Mouse (Mus musculus) gonadal fat pad, adult 2 months (tissue): ENCODE measurements around the gene Actr3b. TPM values are rescaled to one million over a fixed set of nuclear protein-coding genes. Genes with fewer than 3 reads are reported as not detected.

ENCODE experiments used
- DNase-seq: peaks from one replicate; pipeline ENCODE4 v3.0.0-alpha.2; 2012; ENCODE audit warnings: low read depth
- polyA plus RNA-seq: library from polyadenylated mRNA; depleted of rRNA; stranded (reverse); fragments of >200 nt; gene quantifications from 2 replicates; pipeline ENCODE4 v1.2.3, GENCODE M21; 2012; rRNA removed

Actr3b gene
- polyA plus RNA-seq, 1 experiment: 4.3 TPM

- no peak for DNase-seq
These were observed 126.9 kb downstream of the Actr3b start for GRCm38 (mm10) chr5:25886708-25887107.

DNA sequence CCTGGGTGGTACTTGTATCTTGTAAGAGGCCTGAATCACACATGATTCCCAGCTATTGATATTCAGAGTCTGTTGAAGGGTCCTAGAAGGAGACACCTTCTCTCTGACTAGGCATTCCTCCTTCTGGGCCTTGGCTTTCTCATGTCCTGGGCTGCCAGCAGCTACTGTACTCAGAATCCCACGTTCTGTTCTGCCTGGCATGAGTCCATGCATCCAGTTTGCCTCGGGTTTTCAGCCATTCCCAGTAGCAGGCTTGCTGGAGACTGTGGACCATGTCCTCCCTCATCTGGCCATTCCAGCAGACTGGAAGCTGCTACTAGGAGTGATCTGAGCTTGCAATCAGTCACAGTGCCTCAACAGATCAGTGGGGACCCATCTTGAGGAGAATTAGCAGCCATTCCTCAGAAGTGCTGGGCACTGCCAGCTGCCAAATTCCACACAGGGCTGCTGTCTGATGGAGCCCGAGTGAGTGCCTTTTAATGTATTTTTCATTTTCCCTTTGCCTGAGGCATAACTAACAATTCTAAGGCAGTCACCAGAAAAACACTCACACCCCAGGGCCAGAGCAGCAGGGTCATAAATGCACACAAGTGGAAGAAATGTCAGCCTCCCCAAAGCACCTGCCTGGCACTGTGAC is 130.1 kb downstream of the Actr3b start:
- no peak for DNase-seq

DNA sequence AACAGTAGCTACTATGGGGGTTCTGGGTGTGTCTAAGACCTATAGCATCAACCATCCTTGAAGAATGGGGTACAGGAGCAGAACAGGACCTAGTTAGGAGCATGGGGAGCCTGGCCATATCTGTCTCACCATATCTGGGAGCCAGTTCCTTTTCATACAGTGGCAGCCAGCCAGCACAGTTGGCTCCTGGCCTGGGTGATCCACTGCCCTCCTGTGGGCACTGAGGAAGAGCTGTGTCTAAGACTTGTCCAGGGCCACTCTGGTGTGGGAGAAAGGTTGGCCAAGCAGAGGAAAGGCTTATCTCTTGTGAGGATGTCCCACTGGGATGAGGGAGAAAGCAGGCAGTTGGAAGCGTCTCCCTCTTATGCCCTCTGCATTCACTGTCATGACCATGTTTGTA is 131.5 kb downstream of the Actr3b start:
- DNase-seq: no peak

Other genes with a start within 250 kb of the Actr3b start
- 0.09 and 0.23 TPM in 2 replicates for gene Cct8l1, start 243.9 kb upstream of the Actr3b start, polyA plus RNA-seq
- 3.7 and 5.3 TPM in 2 replicates for gene Xrcc2, start 54.2 kb upstream of the Actr3b start, polyA plus RNA-seq
- not detected in 2 replicates for gene Gm21663, start 182.4 kb downstream of the Actr3b start, polyA plus RNA-seq
- 0.04 TPM in 1 of 2 replicates, not detected in the other for gene Gm21671, start 194.4 kb downstream of the Actr3b start, polyA plus RNA-seq
- gene Gm21680, start 212.7 kb downstream of the Actr3b start, polyA plus RNA-seq: not detected in 2 replicates
- gene Gm21698, start 228.7 kb downstream of the Actr3b start, polyA plus RNA-seq: not detected in 2 replicates
- not detected in 2 replicates for gene Gm1979, start 244.8 kb downstream of the Actr3b start, polyA plus RNA-seq